Mouse (Mus musculus) E14TG2a.4 (cell line): ENCODE data around the gene 4930524B15Rik.

ENCODE experiments used
- CTCF ChIP-seq: conservative IDR thresholded peaks from 2 replicates; pipeline ENCODE4 v1.5.1; 2014; ENCODE audit warnings: low read length
- POU5F1 ChIP-seq: IDR thresholded peaks from 2 replicates; pipeline ENCODE4 v1.6.1; 2014; ENCODE audit warnings: low read length, borderline replicate concordance

- no peak for TF ChIP-seq CTCF
- no peak for TF ChIP-seq POU5F1
These were observed 34.3 kb downstream of the 4930524B15Rik start for GRCm38 (mm10) chr11:31999716-32000115.
